Comparison of ENCODE assay signal across 23 mouse cellular contexts in genomic region chr11:88266311-88266710, GRCm38 (mm10). TPM values are rescaled to one million over a fixed set of nuclear protein-coding genes. Genes with fewer than 3 reads are reported as not detected.
DNase-seq lines count a peak whose midpoint lies in the region; ATAC-seq and TF ChIP-seq lines count a peak whose summit lies in the region.
"Had no signal": no experiment of that assay in that cellular context is flagged by ENCODE, and none has a peak within 500 bp of the region (broad histone marks: within the 10 kb centered on the region; RNA-seq: fewer than 3 reads in every experiment).

No protein-coding gene starts in this region.

- no peaks in the 10 kb centered on the region for H3K9me3 ChIP-seq in lung, postnatal 0 days (ENCODE audit: low read length)
- no peaks in the 10 kb centered on the region for H3K9me3 ChIP-seq in hindbrain, postnatal 0 days (ENCODE audit: low read length)
- no peaks in the 10 kb centered on the region for H3K9me3 ChIP-seq in liver, embryonic 11.5 days (ENCODE audit: control insufficient read depth, low read length)
- H3K9me3 ChIP-seq: embryonic facial prominence, embryonic 13.5 days; limb, embryonic 15.5 days had no signal

- TF ChIP-seq POLR2A in brain, embryonic 14.5 days (IDR thresholded peaks at IDR 0.05; ENCODE audit: borderline replicate concordance, extremely low read depth, insufficient read depth, insufficient read length, poor library complexity, severe bottlenecking): no peak

- H3K27ac ChIP-seq in lung, postnatal 0 days (ENCODE audit: low read length): no peak overlapping the region
- no peak overlapping the region; the same call in 1 of the 2 replicates for H3K27ac ChIP-seq in hindbrain, postnatal 0 days
- H3K27ac ChIP-seq in liver, embryonic 11.5 days (ENCODE audit: low read depth, low read length): no peak overlapping the region
- H3K27ac ChIP-seq: embryonic facial prominence, embryonic 13.5 days; limb, embryonic 15.5 days had no signal

- H3K9ac ChIP-seq in lung, postnatal 0 days (replicated peaks; ENCODE audit: low read depth): no peak overlapping the region
- no peak overlapping the region for H3K9ac ChIP-seq in hindbrain, postnatal 0 days (replicated peaks; ENCODE audit: low read length)
- no peak overlapping the region for H3K9ac ChIP-seq in liver, embryonic 11.5 days (ENCODE audit: low read depth, low read length)
- H3K9ac ChIP-seq: embryonic facial prominence, embryonic 13.5 days; limb, embryonic 15.5 days; liver, postnatal 0 days had no signal

- DNase-seq in lung, postnatal 0 days (ENCODE audit: low spot score): no peak
- DNase-seq in lung, postnatal 36 days: no peak
- peak; percentile 43 for DNase-seq in Muller cell, postnatal 12 days (ENCODE audit: inconsistent ontology term)
- DNase-seq in brain, embryonic 14.5 days (ENCODE audit: low read depth): peak; percentile 55
- peak; percentile 60 for DNase-seq in hindbrain, postnatal 0 days (ENCODE audit: low spot score)
- DNase-seq in heart, adult 8-10 months (ENCODE audit: low spot score): no peak
- no peak for DNase-seq in liver, embryonic 11.5 days (ENCODE audit: low spot score)
- DNase-seq: adrenal gland, adult 2 months; cerebellum, adult 11-12 months; gastrocnemius, postnatal 10 days; kidney, adult 8-10 months; kidney, postnatal 25 days; liver, postnatal 0 days; right cerebral cortex, postnatal 14 days; thymus, postnatal 25 days had no signal

- H3K4me3 ChIP-seq in lung, postnatal 0 days (ENCODE audit: low read depth, low read length): no peak overlapping the region
- no peak overlapping the region for H3K4me3 ChIP-seq in hindbrain, postnatal 0 days (ENCODE audit: low read length)
- H3K4me3 ChIP-seq in liver, embryonic 11.5 days (ENCODE audit: low read depth, low read length): no peak overlapping the region
- H3K4me3 ChIP-seq: embryonic facial prominence, embryonic 13.5 days; limb, embryonic 15.5 days had no signal

- 0 out of 2 replicates have a peak, but pooled peaks cover 3% of the 10 kb centered on the region for H3K27me3 ChIP-seq in lung, postnatal 0 days (replicated peaks; ENCODE audit: insufficient read depth, low read length)
- H3K27me3 ChIP-seq in hindbrain, postnatal 0 days (ENCODE audit: insufficient read depth, low read length): no peaks in the 10 kb centered on the region
- peaks cover 23% of the 10 kb centered on the region for H3K27me3 ChIP-seq in liver, embryonic 11.5 days (replicated peaks; ENCODE audit: control insufficient read depth, insufficient read depth, low read length)
- H3K27me3 ChIP-seq: embryonic facial prominence, embryonic 13.5 days had no signal

- no peak for TF ChIP-seq EP300 in lung, postnatal 0 days (IDR thresholded peaks at IDR 0.05)

- no peak overlapping the region for H3K4me2 ChIP-seq in lung, postnatal 0 days (replicated peaks; ENCODE audit: low read depth, low read length)
- H3K4me2 ChIP-seq in hindbrain, postnatal 0 days (ENCODE audit: low read depth, low read length): no peak overlapping the region
- no peak overlapping the region for H3K4me2 ChIP-seq in liver, embryonic 11.5 days
- H3K4me2 ChIP-seq: embryonic facial prominence, embryonic 13.5 days; limb, embryonic 15.5 days had no signal

- no peaks in the 10 kb centered on the region; the same call in 1 of the 2 replicates for H3K4me1 ChIP-seq in lung, postnatal 0 days (ENCODE audit: insufficient read depth, low read depth, low read length)
- peaks cover 9% of the 10 kb centered on the region; the same call in 1 of the 2 replicates for H3K4me1 ChIP-seq in hindbrain, postnatal 0 days (ENCODE audit: insufficient read depth, low read length)
- H3K4me1 ChIP-seq in liver, embryonic 11.5 days (replicated peaks; ENCODE audit: control insufficient read depth, insufficient read depth, low read length): no peaks in the 10 kb centered on the region
- H3K4me1 ChIP-seq: embryonic facial prominence, embryonic 13.5 days had no signal

- peak; percentile 33; the same call in 1 of the 2 replicates for ATAC-seq in lung, postnatal 0 days
- no peak for ATAC-seq in hindbrain, postnatal 0 days
- ATAC-seq in liver, embryonic 11.5 days (replicated peaks; ENCODE audit: low FRiP score): no peak
- ATAC-seq: liver, postnatal 0 days had no signal

- no peaks in the 10 kb centered on the region for H3K36me3 ChIP-seq in lung, postnatal 0 days (ENCODE audit: insufficient read depth, low read length)
- H3K36me3 ChIP-seq in hindbrain, postnatal 0 days (ENCODE audit: insufficient read depth, low read length): no peaks in the 10 kb centered on the region
- H3K36me3 ChIP-seq in liver, embryonic 11.5 days (ENCODE audit: control insufficient read depth, insufficient read depth, low read length): no peaks in the 10 kb centered on the region
- H3K36me3 ChIP-seq: embryonic facial prominence, embryonic 13.5 days; limb, embryonic 15.5 days had no signal

- TF ChIP-seq CTCF in lung, postnatal 0 days (IDR thresholded peaks at IDR 0.05): no peak
- TF ChIP-seq CTCF in brain, embryonic 14.5 days (IDR thresholded peaks at IDR 0.05; ENCODE audit: borderline replicate concordance, extremely low read depth, insufficient read depth, insufficient read length): no peak
- no peak for TF ChIP-seq CTCF in hindbrain, postnatal 0 days (IDR thresholded peaks at IDR 0.05; ENCODE audit: low read depth)

- WGBS in lung, postnatal 0 days: 32% methylated on average over 6 of the region's 6 CpGs
- WGBS in hindbrain, postnatal 0 days: 34% methylated on average over 6 of the region's 6 CpGs
- 69% methylated on average over 6 of the region's 6 CpGs for WGBS in liver, embryonic 11.5 days

RNA-seq across cellular contexts. Expression of gene Ccdc182, which starts 27.5 kb away (rescaled TPM):
- polyA plus RNA-seq in lung, postnatal 0 days (2015; fragmentation: Nextera tagmentation; extraction: Ambion mirVana): not detected in 2 replicates
- polyA plus RNA-seq in brain, embryonic 14.5 days (2012; rRNA removed): 0.20 and 0.30 TPM in 2 replicates
- total RNA-seq in hindbrain, postnatal 0 days (2014; rRNA removed): not detected in 2 replicates
- polyA plus RNA-seq in hindbrain, postnatal 0 days (2015; fragmentation: Nextera tagmentation; extraction: Ambion mirVana): 0.15 TPM in 1 of 2 replicates, not detected in the other
- total RNA-seq in heart, adult 8-10 months (2022): not detected
- polyA plus RNA-seq in liver, embryonic 11.5 days (2014; fragmentation: Nextera tagmentation; extraction: Ambion mirVana): not detected in 2 replicates
- total RNA-seq: adrenal gland, adult 2 months; ES-E14; gastrocnemius, postnatal 10 days; layer of hippocampus, postnatal 10 days; left cerebral cortex, postnatal 14 days; megakaryocyte progenitor cell, adult 5-6 weeks had no signal
- polyA plus RNA-seq: adrenal gland, adult 2 months; cortical plate, adult 2 months; heart, postnatal 0 days; limb, embryonic 15.5 days; liver, postnatal 0 days had no signal

Comparison
In these comparisons a context has a peak if more than half of its experiments do, and no peak if none do; other contexts are left out.
1. DNase-seq: peak in Muller cell, postnatal 12 days (single experiment), brain, embryonic 14.5 days (single experiment) and hindbrain, postnatal 0 days (single experiment); none in lung, postnatal 0 days (single experiment), lung, postnatal 36 days (single experiment), heart, adult 8-10 months (single experiment) and liver, embryonic 11.5 days (single experiment).